Mouse (Mus musculus): ENCODE measurements around the gene Phlpp1. TPM values are rescaled to one million over a fixed set of nuclear protein-coding genes. Genes with fewer than 3 reads are reported as not detected.
A peak's percentile ranks its signal among the peaks of the same experiment; 100 is the strongest.

Phlpp1 gene
- polyA plus RNA-seq, 1 experiment from 2014 or later = 0.73 TPM

DNA sequence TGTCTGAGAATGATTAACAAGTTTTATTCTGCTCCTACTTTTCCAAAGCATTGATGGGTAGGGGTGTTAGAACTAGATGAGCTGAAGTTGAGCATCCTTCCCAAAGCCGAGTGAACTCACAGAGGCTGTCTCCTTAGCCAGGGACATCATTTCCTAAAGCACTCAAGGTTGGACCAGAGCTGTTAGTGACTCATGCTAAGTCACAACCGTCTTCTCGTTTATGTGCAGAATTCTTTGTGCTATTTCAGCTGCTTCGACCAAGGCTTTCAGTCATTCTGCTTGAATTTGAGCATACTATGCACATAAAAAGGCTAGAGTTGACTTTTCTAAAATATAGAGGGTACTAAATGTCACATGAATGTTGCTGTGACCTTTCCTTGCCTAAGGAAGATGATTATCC is 142.9 kb downstream of the Phlpp1 start:
- H3K9ac ChIP-seq (replicated peaks) = no peak overlapping the region
- no peak overlapping the region for H3K27ac ChIP-seq (ENCODE audit: low read depth)
- H3K9me3 ChIP-seq (ENCODE audit: low read length) = no peaks in the 10 kb centered on the region
- no peak for ATAC-seq
- no peak overlapping the region for H3K4me2 ChIP-seq (ENCODE audit: low read depth, low read length)
- no peak for DNase-seq
- WGBS (ENCODE audit: insufficient replicate concordance) = 83% methylated on average over 4 of the region's 4 CpGs
- TF ChIP-seq EP300 (IDR thresholded peaks at IDR 0.05; ENCODE audit: low read depth) (no peak), CTCF (IDR thresholded peaks at IDR 0.05; ENCODE audit: low read depth) (no peak)
- no peaks in the 10 kb centered on the region for H3K4me1 ChIP-seq (ENCODE audit: insufficient read depth)
- H3K36me3 ChIP-seq (replicated peaks; ENCODE audit: insufficient read depth, low read length) = no peaks in the 10 kb centered on the region
- H3K27me3 ChIP-seq (ENCODE audit: insufficient read depth, low read length) = no peaks in the 10 kb centered on the region
- H3K4me3 ChIP-seq (ENCODE audit: low read depth, low read length) = no peak overlapping the region

DNA sequence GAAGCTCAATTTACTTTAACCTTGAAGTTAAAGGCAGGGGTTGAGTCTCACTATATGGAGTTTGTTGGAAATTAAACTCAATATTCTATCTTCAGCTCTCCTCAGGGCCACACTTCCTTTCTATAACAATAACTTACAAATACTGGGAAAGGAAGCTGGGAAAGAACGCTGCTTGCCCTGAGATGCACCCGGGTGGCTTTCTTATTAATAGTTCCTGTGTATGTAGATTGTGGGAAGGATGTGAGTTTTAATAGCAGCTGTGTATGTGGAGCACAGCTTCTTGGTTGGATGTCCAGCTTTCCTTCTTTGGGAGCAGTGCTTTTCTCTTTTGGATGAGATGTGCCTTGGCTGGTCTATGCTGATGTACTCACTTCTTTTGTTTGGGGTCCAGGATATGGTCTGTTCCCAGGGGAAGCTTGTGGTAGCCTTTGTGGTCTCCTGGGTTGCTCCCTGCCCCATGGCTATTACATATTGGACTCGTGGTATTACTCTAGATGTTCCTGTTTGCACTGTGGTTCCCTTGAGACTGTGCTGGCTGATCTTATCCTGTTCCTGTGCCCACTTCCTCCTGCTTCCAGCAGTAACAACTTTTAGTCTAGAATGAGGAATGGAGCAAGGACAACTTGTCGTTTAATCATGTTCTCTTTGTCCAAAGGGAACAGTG is 145.2 kb downstream of the Phlpp1 start:
- Histone ChIP-seq H3K9ac (replicated peaks) (no peak overlapping the region), H3K36me3 (replicated peaks; ENCODE audit: insufficient read depth, low read length) (no peaks in the 10 kb centered on the region), H3K4me3 (ENCODE audit: low read depth, low read length) (no peak overlapping the region), H3K4me2 (ENCODE audit: low read depth, low read length) (no peak overlapping the region), H3K4me1 (ENCODE audit: insufficient read depth) (no peaks in the 10 kb centered on the region), H3K27me3 (ENCODE audit: insufficient read depth, low read length) (no peaks in the 10 kb centered on the region), H3K9me3 (ENCODE audit: low read length) (no peaks in the 10 kb centered on the region), H3K27ac (ENCODE audit: low read depth) (peak overlapping the region; percentile 46; the same call in 1 of the 2 replicates)
- DNase-seq (peak; percentile 17), ATAC-seq (peak; percentile 58)
- no peak for TF ChIP-seq EP300 (IDR thresholded peaks at IDR 0.05; ENCODE audit: low read depth)
- no peak for TF ChIP-seq CTCF (IDR thresholded peaks at IDR 0.05; ENCODE audit: low read depth)
- 29% methylated on average over 4 of the region's 4 CpGs for whole genome bisulfite sequencing (ENCODE audit: insufficient replicate concordance)

DNA sequence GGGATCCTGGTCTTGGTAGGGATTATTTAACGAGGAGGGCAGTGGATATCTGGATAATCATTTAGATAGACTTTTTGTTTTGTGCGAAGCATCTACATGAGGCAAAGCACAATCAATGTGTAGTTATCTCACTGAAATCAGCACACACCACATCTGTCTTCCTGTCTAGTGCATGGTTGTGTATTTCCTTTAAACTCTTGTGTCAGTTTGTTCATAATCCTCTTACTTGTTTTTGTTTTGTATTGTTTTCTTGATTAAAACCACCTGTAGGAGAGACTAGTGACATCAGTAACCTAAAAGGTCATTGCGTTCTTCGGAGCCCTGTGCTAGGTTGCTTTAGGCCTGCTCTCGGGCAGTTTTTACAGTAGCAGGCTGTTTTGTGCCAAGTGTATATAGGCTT is 146.8 kb downstream of the Phlpp1 start:
- H3K4me2 ChIP-seq (ENCODE audit: low read depth, low read length) = no peak overlapping the region
- H3K36me3 ChIP-seq (replicated peaks; ENCODE audit: insufficient read depth, low read length) = no peaks in the 10 kb centered on the region
- no peak overlapping the region for H3K9ac ChIP-seq (replicated peaks)
- TF ChIP-seq EP300 (IDR thresholded peaks at IDR 0.05; ENCODE audit: low read depth) (no peak), CTCF (IDR thresholded peaks at IDR 0.05; ENCODE audit: low read depth) (no peak)
- no peaks in the 10 kb centered on the region for H3K27me3 ChIP-seq (ENCODE audit: insufficient read depth, low read length)
- no peak for ATAC-seq
- H3K4me1 ChIP-seq (ENCODE audit: insufficient read depth) = no peaks in the 10 kb centered on the region
- no peak overlapping the region for H3K27ac ChIP-seq (ENCODE audit: low read depth)
- no peak overlapping the region for H3K4me3 ChIP-seq (ENCODE audit: low read depth, low read length)
- 77% methylated on average over 5 of the region's 5 CpGs for WGBS (ENCODE audit: insufficient replicate concordance)
- H3K9me3 ChIP-seq (ENCODE audit: low read length) = no peaks in the 10 kb centered on the region
- DNase-seq = no peak

DNA sequence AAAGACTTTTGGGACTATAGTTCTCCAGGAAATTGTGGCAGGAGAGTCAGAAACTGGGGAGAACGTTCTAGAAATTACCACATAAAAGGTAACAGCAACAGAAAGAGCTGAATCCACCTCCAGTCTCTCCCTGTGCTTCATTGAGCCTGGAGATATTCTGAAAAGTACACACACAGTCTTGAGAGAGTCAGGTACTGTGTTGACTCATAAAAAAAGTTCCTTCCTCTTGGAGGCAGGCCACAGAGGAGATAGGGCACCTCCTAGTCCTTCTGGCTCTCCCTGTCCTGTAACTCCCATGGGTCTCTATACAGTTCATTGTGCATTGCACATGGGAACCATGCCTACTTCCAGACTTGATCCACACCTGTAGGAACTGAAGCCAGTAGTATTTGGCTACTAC is 149.0 kb downstream of the Phlpp1 start:
- Histone ChIP-seq H3K27me3 (ENCODE audit: insufficient read depth, low read length) (no peaks in the 10 kb centered on the region), H3K27ac (ENCODE audit: low read depth) (no peak overlapping the region), H3K9me3 (ENCODE audit: low read length) (no peaks in the 10 kb centered on the region), H3K4me2 (ENCODE audit: low read depth, low read length) (no peak overlapping the region), H3K4me1 (ENCODE audit: insufficient read depth) (no peaks in the 10 kb centered on the region), H3K36me3 (replicated peaks; ENCODE audit: insufficient read depth, low read length) (no peaks in the 10 kb centered on the region), H3K4me3 (ENCODE audit: low read depth, low read length) (no peak overlapping the region), H3K9ac (replicated peaks) (no peak overlapping the region)
- no peak for DNase-seq
- ATAC-seq = no peak
- TF ChIP-seq CTCF (IDR thresholded peaks at IDR 0.05; ENCODE audit: low read depth) = no peak
- no peak for TF ChIP-seq EP300 (IDR thresholded peaks at IDR 0.05; ENCODE audit: low read depth)
- WGBS (ENCODE audit: insufficient replicate concordance) = 55% methylated on average over 1 of the region's 1 CpGs

DNA sequence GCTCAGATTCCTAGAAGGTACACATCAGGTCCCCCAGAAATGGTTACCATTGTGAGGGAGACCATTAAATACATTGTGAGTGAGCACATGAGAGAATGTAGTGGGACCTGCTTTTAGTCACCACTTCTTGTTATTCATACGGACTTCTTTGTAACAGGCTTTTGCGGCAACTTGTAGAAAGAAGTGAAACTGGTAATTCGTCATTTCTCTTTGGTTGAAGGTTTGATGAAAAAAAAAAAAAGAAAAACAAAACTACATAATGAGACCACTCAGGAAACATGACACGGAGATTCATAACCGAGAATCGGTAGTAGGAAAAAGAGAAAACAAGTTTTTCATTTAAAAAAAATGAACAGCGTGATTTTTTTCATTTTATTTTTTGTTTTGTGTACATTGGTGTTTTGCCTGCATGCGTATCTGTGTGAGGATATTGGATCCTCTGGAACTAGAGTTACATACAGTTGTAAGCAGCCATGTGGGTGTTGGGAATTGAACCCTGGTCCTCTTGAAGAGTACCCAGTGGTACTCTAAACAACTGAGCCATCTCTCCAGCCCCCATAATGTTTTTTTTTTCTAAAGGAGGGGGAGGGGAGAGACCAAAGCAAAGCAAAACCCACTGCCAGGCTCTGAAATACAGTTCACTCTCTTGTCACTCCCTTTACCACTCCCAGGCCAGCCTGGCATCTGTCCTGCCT is 150.0 kb downstream of the Phlpp1 start:
- DNase-seq = no peak
- no peak for ATAC-seq
- TF ChIP-seq EP300 (IDR thresholded peaks at IDR 0.05; ENCODE audit: low read depth) = no peak
- no peak for TF ChIP-seq CTCF (IDR thresholded peaks at IDR 0.05; ENCODE audit: low read depth)
- 66% methylated on average over 8 of the region's 8 CpGs for WGBS (ENCODE audit: insufficient replicate concordance)
- Histone ChIP-seq H3K27me3 (ENCODE audit: insufficient read depth, low read length) (no peaks in the 10 kb centered on the region), H3K9ac (replicated peaks) (no peak overlapping the region), H3K4me1 (ENCODE audit: insufficient read depth) (no peaks in the 10 kb centered on the region), H3K36me3 (replicated peaks; ENCODE audit: insufficient read depth, low read length) (no peaks in the 10 kb centered on the region), H3K9me3 (ENCODE audit: low read length) (no peaks in the 10 kb centered on the region), H3K4me2 (ENCODE audit: low read depth, low read length) (no peak overlapping the region), H3K4me3 (ENCODE audit: low read depth, low read length) (no peak overlapping the region), H3K27ac (ENCODE audit: low read depth) (no peak overlapping the region)

DNA sequence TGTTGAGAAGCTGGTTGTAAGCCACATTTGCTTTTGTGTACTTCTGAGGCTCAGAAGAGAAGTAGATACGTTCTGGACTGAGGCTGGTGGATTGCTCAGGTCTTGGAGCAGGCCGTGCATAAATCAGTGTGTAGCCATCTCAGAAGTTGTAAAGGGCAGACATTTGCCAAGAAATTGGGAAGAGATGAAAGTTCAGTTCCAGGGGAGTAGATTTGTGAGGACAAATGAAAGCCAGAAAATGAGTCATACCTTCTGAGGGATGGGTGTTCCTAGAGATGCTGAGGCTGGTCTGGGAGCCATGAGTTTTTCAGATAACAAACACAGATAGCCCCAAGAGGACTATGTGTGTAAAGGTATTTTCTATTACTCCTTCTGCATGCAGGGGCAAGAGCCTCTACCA is 155.1 kb downstream of the Phlpp1 start:
- no peak overlapping the region for H3K4me3 ChIP-seq (ENCODE audit: low read depth, low read length)
- H3K27ac ChIP-seq (ENCODE audit: low read depth) = no peak overlapping the region
- H3K36me3 ChIP-seq (replicated peaks; ENCODE audit: insufficient read depth, low read length) = no peaks in the 10 kb centered on the region
- TF ChIP-seq CTCF (IDR thresholded peaks at IDR 0.05; ENCODE audit: low read depth) = no peak
- TF ChIP-seq EP300 (IDR thresholded peaks at IDR 0.05; ENCODE audit: low read depth) = no peak
- 71% methylated on average over 2 of the region's 2 CpGs for WGBS (ENCODE audit: insufficient replicate concordance)
- H3K27me3 ChIP-seq (ENCODE audit: insufficient read depth, low read length) = no peaks in the 10 kb centered on the region
- no peak overlapping the region for H3K9ac ChIP-seq (replicated peaks)
- H3K4me1 ChIP-seq (ENCODE audit: insufficient read depth) = no peaks in the 10 kb centered on the region
- no peak overlapping the region for H3K4me2 ChIP-seq (ENCODE audit: low read depth, low read length)
- ATAC-seq (no peak), DNase-seq (no peak)
- H3K9me3 ChIP-seq (ENCODE audit: low read length) = no peaks in the 10 kb centered on the region
